Comparison of ENCODE assay signal across 20 mouse cellular contexts in the genomic region with DNA sequence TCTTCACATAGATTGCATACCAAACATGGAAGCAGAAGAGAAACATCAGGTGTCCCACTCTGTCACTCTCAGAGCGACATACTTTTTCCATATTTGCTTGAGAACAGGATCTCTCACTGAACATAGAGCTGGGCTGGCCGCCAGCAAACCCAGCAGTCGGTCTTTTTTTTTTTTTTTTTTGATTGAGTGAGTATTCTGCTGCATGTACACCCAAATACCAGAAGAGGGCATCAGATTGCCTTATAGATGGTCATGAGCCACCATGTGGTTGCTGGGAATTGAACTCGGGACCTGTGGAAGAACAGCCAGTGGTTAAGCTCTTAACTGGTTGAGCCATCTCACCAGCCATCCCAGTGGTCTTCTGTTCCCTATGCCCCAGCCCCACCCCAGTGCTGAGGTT. TPM values are rescaled to one million over a fixed set of nuclear protein-coding genes. Genes with fewer than 3 reads are reported as not detected.
DNase-seq lines count a peak whose midpoint lies in the region; ATAC-seq and TF ChIP-seq lines count a peak whose summit lies in the region.
"Had no signal": no experiment of that assay in that cellular context is flagged by ENCODE, and none has a peak within 500 bp of the region (broad histone marks: within the 10 kb centered on the region; RNA-seq: fewer than 3 reads in every experiment).

No protein-coding gene starts in this region.

- no peak overlapping the region for H3K9ac ChIP-seq in heart, postnatal 0 days (replicated peaks; ENCODE audit: low read depth, low read length)
- H3K9ac ChIP-seq in lung, postnatal 0 days (replicated peaks; ENCODE audit: low read depth) = no peak overlapping the region
- H3K9ac ChIP-seq: intestine, embryonic 15.5 days; liver, embryonic 15.5 days had no signal

- no peak overlapping the region for H3K4me2 ChIP-seq in heart, postnatal 0 days (ENCODE audit: low read depth, low read length)
- no peak overlapping the region for H3K4me2 ChIP-seq in lung, postnatal 0 days (replicated peaks; ENCODE audit: low read depth, low read length)
- H3K4me2 ChIP-seq: intestine, embryonic 15.5 days; liver, embryonic 15.5 days had no signal

- TF ChIP-seq EP300 in heart, postnatal 0 days (IDR thresholded peaks at IDR 0.05; ENCODE audit: low read depth) = no peak
- no peak for TF ChIP-seq EP300 in lung, postnatal 0 days (IDR thresholded peaks at IDR 0.05)

- DNase-seq in heart, postnatal 0 days (ENCODE audit: low spot score) = no peak
- no peak for DNase-seq in heart, adult 8-10 months (ENCODE audit: low spot score)
- DNase-seq in lung, postnatal 0 days (ENCODE audit: low spot score) = peak; percentile 20
- no peak for DNase-seq in lung, postnatal 14 days
- DNase-seq in ES-CJ7 (ENCODE audit: low read depth, low spot score) = peak; percentile 69
- peak; percentile 36 for DNase-seq in brain, adult 2 months (ENCODE audit: low read depth, low spot score)
- DNase-seq in lung, postnatal 4 days = no peak
- no peak for DNase-seq in testis, postnatal 14 days (ENCODE audit: low spot score)
- DNase-seq: adrenal gland, postnatal 10 days; cerebellum, adult 11-12 months; gastrocnemius, postnatal 25 days; heart, postnatal 10 days; lung, postnatal 36 days; retina, postnatal 1 day; thymus, postnatal 25 days had no signal

- H3K4me3 ChIP-seq in heart, postnatal 0 days (ENCODE audit: low read depth, low read length) = no peak overlapping the region
- no peak overlapping the region for H3K4me3 ChIP-seq in lung, postnatal 0 days (ENCODE audit: low read depth, low read length)
- H3K4me3 ChIP-seq: intestine, embryonic 15.5 days; liver, embryonic 15.5 days had no signal

- H3K27me3 ChIP-seq in heart, postnatal 0 days (ENCODE audit: control insufficient read depth, insufficient read depth, low read length) = no peaks in the 10 kb centered on the region
- H3K27me3 ChIP-seq in lung, postnatal 0 days (replicated peaks; ENCODE audit: insufficient read depth, low read length) = no peaks in the 10 kb centered on the region
- H3K27me3 ChIP-seq: intestine, embryonic 15.5 days; liver, embryonic 15.5 days had no signal

- H3K36me3 ChIP-seq in heart, postnatal 0 days (replicated peaks; ENCODE audit: control insufficient read depth, insufficient read depth, low read length) = no peaks in the 10 kb centered on the region
- H3K36me3 ChIP-seq in lung, postnatal 0 days (ENCODE audit: insufficient read depth, low read length) = no peaks in the 10 kb centered on the region
- H3K36me3 ChIP-seq: intestine, embryonic 15.5 days; liver, embryonic 15.5 days had no signal

- WGBS in heart, postnatal 0 days = 36% methylated on average over 4 of the region's 4 CpGs
- WGBS in lung, postnatal 0 days = 37% methylated on average over 4 of the region's 4 CpGs

- no peak for ATAC-seq in heart, postnatal 0 days (ENCODE audit: insufficient read depth, low read depth)
- no peak for ATAC-seq in lung, postnatal 0 days
- ATAC-seq: intestine, embryonic 15.5 days had no signal

- H3K9me3 ChIP-seq in heart, postnatal 0 days (replicated peaks; ENCODE audit: control insufficient read depth, low read length) = no peaks in the 10 kb centered on the region
- no peaks in the 10 kb centered on the region for H3K9me3 ChIP-seq in lung, postnatal 0 days (ENCODE audit: low read length)
- H3K9me3 ChIP-seq: intestine, embryonic 15.5 days; liver, embryonic 15.5 days had no signal

- no peaks in the 10 kb centered on the region for H3K4me1 ChIP-seq in heart, postnatal 0 days (ENCODE audit: control insufficient read depth, insufficient read depth)
- no peaks in the 10 kb centered on the region for H3K4me1 ChIP-seq in lung, postnatal 0 days (ENCODE audit: insufficient read depth, low read depth, low read length)
- H3K4me1 ChIP-seq: intestine, embryonic 15.5 days; liver, embryonic 15.5 days had no signal

- no peak overlapping the region for H3K27ac ChIP-seq in heart, postnatal 0 days (ENCODE audit: low read depth)
- no peak overlapping the region for H3K27ac ChIP-seq in lung, postnatal 0 days (ENCODE audit: low read length)
- H3K27ac ChIP-seq: intestine, embryonic 15.5 days; liver, embryonic 15.5 days had no signal

- TF ChIP-seq CTCF in heart, postnatal 0 days (IDR thresholded peaks at IDR 0.05; ENCODE audit: low read depth) = peak; percentile 16; the same call in 1 of the 2 replicates
- no peak for TF ChIP-seq CTCF in lung, postnatal 0 days (IDR thresholded peaks at IDR 0.05)

RNA-seq across cellular contexts. Expression of a gene that starts 21.9 kb away (rescaled TPM):
- 1.3 and 4.7 TPM in 2 replicates for total RNA-seq in heart, postnatal 0 days (2014; rRNA removed; ENCODE audit: low replicate concordance)
- polyA plus RNA-seq in heart, postnatal 0 days (2015; fragmentation: Nextera tagmentation; extraction: Ambion mirVana) = 0.43 and 0.44 TPM in 2 replicates
- total RNA-seq in heart, adult 8-10 months (2022) = under 1 TPM; 0.13 to 0.28 (median 0.17) TPM
- 17.8 and 19.9 TPM in 2 replicates for polyA plus RNA-seq in lung, postnatal 0 days (2015; fragmentation: Nextera tagmentation; extraction: Ambion mirVana)
- total RNA-seq: gastrocnemius, postnatal 25 days had no signal
- polyA plus RNA-seq: liver, embryonic 15.5 days had no signal

RNA-seq across cellular contexts. Expression of a gene that starts 30.9 kb away (rescaled TPM):
- not detected in 2 replicates for total RNA-seq in heart, postnatal 0 days (2014; rRNA removed; ENCODE audit: low replicate concordance)
- not detected in 2 replicates for polyA plus RNA-seq in heart, postnatal 0 days (2015; fragmentation: Nextera tagmentation; extraction: Ambion mirVana)
- not detected for total RNA-seq in heart, adult 8-10 months (2022)
- not detected in 2 replicates for polyA plus RNA-seq in lung, postnatal 0 days (2015; fragmentation: Nextera tagmentation; extraction: Ambion mirVana)
- total RNA-seq: gastrocnemius, postnatal 25 days; heart, postnatal 10 days had no signal
- polyA plus RNA-seq: hindbrain, embryonic 11.5 days; large intestine, adult 2 months; neural tube, embryonic 11.5 days had no signal

Comparison
In these comparisons a context has a peak if more than half of its experiments do, and no peak if none do; other contexts are left out.
1. DNase-seq: peak in lung, postnatal 0 days (single experiment), ES-CJ7 (single experiment) and brain, adult 2 months (single experiment); none in heart, postnatal 0 days (single experiment), heart, adult 8-10 months (single experiment), lung, postnatal 14 days (single experiment), lung, postnatal 4 days (0 of 2) and testis, postnatal 14 days (single experiment).